Mouse (Mus musculus) intestine, embryonic 15.5 days (tissue): ENCODE measurements around the gene Hcrt. TPM values are rescaled to one million over a fixed set of nuclear protein-coding genes. Genes with fewer than 3 reads are reported as not detected.

Experiments used
- ATAC-seq: fragments of 200-750 bp; cut with Nextera tagmentation; 2 replicates; pipeline ENCODE4 v1.8.0; 2017; ENCODE audit warnings: moderate TSS enrichment, moderate library complexity
- H3K27ac ChIP-seq: fragments of 300-500 bp; sonication (generic); 2 replicates; pipeline ENCODE4 v1.5.1; 2015; ENCODE audit warnings: mild to moderate bottlenecking, inconsistent platforms
- H3K27me3 ChIP-seq: fragments of 300-500 bp; sonication (generic); replicated peaks from 2 replicates; pipeline ENCODE4 v1.6.1; 2015; ENCODE audit warnings: inconsistent platforms
- H3K36me3 ChIP-seq: fragments of 300-500 bp; sonication (generic); 2 replicates; pipeline ENCODE4 v1.6.1; 2015; ENCODE audit warnings: inconsistent platforms
- H3K4me1 ChIP-seq: fragments of 300-500 bp; sonication (generic); replicated peaks from 2 replicates; pipeline ENCODE4 v1.6.1; 2015; ENCODE audit warnings: inconsistent platforms
- H3K4me2 ChIP-seq: fragments of 300-500 bp; sonication (generic); replicated peaks from 2 replicates; pipeline ENCODE4 v1.6.1; 2015; ENCODE audit warnings: mild to moderate bottlenecking, inconsistent platforms
- H3K4me3 ChIP-seq: fragments of 300-500 bp; sonication (generic); replicated peaks from 2 replicates; pipeline ENCODE4 v1.5.1; 2015; ENCODE audit warnings: inconsistent platforms
- H3K9ac ChIP-seq: fragments of 300-500 bp; sonication (generic); 2 replicates; pipeline ENCODE4 v1.6.1; 2015; ENCODE audit warnings: inconsistent platforms
- H3K9me3 ChIP-seq: fragments of 300-500 bp; sonication (generic); 2 replicates; pipeline ENCODE4 v1.6.1; 2016; ENCODE audit warnings: inconsistent platforms
- WGBS: fragments of 180-500 bp; shearing (Covaris S2); methylation state at CpG from one replicate; pipeline ENCODE4 v1.1.7; 2015; 5-methylcytosine and 5-hydroxymethylcytosine counted together
- polyA plus RNA-seq: library from polyadenylated mRNA; unstranded; fragments of >200 nt; fragmentation: Nextera tagmentation; extraction: Ambion mirVana; gene quantifications from 2 replicates; pipeline ENCODE4 v1.2.1, GENCODE M21; 2015

The Hcrt gene
- polyA plus RNA-seq, 1 experiment from 2014 or later: not detected

DNA sequence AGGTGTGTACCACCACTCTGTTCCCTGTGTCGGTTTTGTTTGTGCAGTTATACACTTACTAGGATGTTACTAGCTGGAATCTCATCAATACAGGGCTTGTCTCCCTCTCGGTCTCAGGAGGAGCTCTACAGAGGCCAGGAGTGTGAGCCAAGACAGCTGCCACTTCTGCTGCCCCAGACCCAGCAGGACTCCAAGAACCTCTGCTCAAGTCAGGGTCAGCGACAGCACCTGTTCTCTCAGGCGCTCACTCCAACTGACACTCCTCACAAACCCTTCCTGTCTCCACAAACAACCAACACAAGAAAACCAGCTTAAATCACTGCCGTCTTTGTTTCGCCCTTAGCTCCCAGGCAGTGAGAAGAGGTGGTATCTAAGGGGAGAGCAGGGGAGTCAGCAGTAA lies 34.1 kb downstream of the Hcrt start:
- Histone ChIP-seq H3K4me3 (no peak overlapping the region), H3K36me3 (peaks cover 8% of the 10 kb centered on the region; the same call in 1 of the 2 replicates), H3K27me3 (no peaks in the 10 kb centered on the region), H3K4me2 (no peak overlapping the region), H3K9ac (no peak overlapping the region), H3K9me3 (no peaks in the 10 kb centered on the region), H3K27ac (no peak overlapping the region), H3K4me1 (peaks cover 15% of the 10 kb centered on the region)
- 81% methylated on average over 6 of the region's 6 CpGs for WGBS
- ATAC-seq: no peak

DNA sequence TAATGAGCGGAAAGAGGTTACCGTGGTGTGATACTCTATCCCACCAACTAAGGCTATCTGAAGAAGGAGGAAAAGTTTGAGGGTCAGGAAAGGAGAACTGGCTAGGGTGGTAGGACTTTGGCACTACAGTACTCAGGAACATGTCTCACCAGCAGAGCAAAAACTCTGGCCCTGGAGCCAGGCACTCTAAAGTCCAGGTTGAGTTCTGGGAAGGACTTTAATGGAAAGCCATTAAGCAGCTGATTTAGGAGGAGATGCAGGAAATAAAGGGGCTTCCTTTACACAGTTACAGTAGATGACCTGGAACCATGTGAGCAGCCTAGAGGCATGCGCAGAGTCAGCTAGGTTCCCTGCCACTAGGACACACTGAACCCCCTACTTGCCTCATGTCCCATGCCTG lies 35.5 kb downstream of the Hcrt start:
- WGBS: 92% methylated on average over 3 of the region's 3 CpGs
- Histone ChIP-seq H3K9me3 (no peaks in the 10 kb centered on the region), H3K36me3 (peaks cover 8% of the 10 kb centered on the region; the same call in 1 of the 2 replicates), H3K4me2 (no peak overlapping the region), H3K27ac (no peak overlapping the region), H3K4me3 (no peak overlapping the region), H3K9ac (no peak overlapping the region), H3K4me1 (peaks cover 19% of the 10 kb centered on the region), H3K27me3 (no peaks in the 10 kb centered on the region)
- no peak for ATAC-seq

DNA sequence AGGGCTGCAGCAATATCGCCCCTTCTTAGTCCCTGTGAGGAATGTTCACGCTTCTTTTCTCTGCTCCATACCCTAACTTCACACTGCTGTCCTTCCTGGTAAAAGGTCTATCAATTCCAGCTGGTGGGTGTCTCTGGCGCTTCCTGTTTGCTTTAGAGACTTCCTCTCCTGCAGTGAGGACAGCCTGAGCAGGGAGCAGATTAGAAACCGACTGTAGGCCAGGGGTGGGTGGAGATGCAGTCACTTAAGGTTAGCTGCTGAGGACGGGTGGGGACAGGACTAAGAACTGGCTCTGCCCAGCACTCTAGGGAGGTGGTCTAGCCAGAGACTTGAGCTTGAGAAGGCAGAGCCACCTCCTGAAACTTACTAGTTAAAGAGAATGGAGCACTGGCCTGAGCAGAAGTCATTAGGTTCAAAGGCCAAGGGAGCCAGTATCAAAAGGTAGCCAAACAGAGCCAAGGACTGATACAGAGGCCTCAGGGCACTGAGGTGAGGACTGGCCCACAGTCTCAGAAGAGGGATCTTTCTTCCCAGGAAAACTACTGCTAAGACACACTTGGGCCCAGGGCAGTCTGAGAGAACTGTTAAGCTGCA lies 37.7 kb downstream of the Hcrt start:
- peak overlapping the region; percentile 38 for H3K27ac ChIP-seq
- peaks cover 8% of the 10 kb centered on the region; the same call in 1 of the 2 replicates for H3K36me3 ChIP-seq
- 24% methylated on average over 5 of the region's 5 CpGs for WGBS
- peaks cover 32% of the 10 kb centered on the region for H3K4me1 ChIP-seq
- H3K4me3 ChIP-seq: no peak overlapping the region
- no peak overlapping the region for H3K9ac ChIP-seq
- no peaks in the 10 kb centered on the region for H3K9me3 ChIP-seq
- no peaks in the 10 kb centered on the region for H3K27me3 ChIP-seq
- ATAC-seq: peak; percentile 29
- no peak overlapping the region for H3K4me2 ChIP-seq

DNA sequence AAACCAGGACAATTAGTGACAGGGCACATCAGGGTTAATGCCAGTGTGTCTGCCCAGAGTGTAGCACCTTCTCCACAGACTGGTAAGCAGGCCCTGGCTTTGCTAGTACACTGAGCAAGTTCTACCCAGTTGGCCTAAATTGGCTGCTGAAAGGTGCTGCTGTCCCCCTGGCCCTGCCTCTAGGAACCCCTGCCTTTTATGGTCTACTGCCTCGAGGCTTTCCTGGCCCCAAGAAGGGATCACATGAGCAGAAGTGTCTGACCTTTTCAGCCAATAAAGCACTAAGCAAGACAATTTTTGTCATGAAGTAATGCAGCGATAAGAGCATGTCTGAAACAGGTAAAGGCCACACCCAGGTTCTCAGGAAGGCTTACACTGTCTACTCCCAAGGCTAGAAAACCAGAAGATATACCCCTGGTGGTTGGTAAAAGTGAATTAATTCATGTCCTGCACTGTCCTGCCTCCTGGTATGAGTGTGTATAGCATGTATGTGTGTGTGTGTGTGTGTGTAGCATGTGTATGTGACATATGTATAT lies 40.2 kb downstream of the Hcrt start:
- Histone ChIP-seq H3K36me3 (0 out of 2 replicates have a peak, but pooled peaks cover 8% of the 10 kb centered on the region), H3K9ac (no peak overlapping the region), H3K4me3 (no peak overlapping the region), H3K27me3 (no peaks in the 10 kb centered on the region), H3K9me3 (no peaks in the 10 kb centered on the region), H3K4me2 (no peak overlapping the region), H3K27ac (peak overlapping the region; percentile 23; the same call in 1 of the 2 replicates), H3K4me1 (peaks cover 32% of the 10 kb centered on the region)
- ATAC-seq: peak; percentile 56
- 36% methylated on average over 2 of the region's 2 CpGs for WGBS

DNA sequence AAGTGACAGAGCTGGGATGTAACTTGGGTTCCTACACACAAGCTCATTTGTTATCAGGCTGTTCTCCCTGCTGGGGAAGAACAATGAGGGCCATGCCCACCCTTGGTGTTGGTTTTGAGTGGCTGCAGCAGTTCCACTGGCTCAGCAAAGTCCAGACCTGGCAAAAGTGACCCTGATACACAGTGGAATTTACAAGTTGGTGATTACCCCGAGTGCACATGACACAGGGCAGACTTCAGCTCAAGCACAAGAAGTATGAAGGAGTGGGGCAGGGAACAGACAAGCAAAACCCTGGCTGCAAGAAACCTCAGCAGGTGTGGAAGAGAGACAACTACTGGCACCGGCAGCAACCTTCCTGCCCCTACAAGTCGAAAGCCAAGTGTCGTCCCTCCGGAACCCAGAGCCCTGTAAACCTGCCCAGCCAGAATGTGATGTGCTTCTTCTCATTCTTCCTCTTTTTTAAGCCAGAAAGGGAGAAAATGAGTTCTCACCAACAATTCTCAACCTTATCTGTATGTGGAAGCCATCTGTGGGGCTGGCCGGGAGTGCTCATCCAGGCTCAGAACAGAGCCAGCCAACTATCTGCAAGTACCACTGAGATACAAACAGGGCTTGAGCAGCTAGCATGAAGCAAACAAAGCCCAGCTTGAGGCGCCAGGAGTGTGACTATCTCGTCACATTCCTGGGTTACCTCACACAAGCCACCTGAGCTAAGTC lies 40.8 kb downstream of the Hcrt start:
- WGBS: 56% methylated on average over 8 of the region's 8 CpGs
- Histone ChIP-seq H3K9ac (no peak overlapping the region), H3K9me3 (no peaks in the 10 kb centered on the region), H3K4me1 (peaks cover 32% of the 10 kb centered on the region), H3K27me3 (no peaks in the 10 kb centered on the region), H3K36me3 (0 out of 2 replicates have a peak, but pooled peaks cover 11% of the 10 kb centered on the region), H3K27ac (peak overlapping the region; percentile 23), H3K4me2 (no peak overlapping the region), H3K4me3 (no peak overlapping the region)
- ATAC-seq: 0 out of 2 replicates have a peak, but pooled peaks have one; percentile 15

DNA sequence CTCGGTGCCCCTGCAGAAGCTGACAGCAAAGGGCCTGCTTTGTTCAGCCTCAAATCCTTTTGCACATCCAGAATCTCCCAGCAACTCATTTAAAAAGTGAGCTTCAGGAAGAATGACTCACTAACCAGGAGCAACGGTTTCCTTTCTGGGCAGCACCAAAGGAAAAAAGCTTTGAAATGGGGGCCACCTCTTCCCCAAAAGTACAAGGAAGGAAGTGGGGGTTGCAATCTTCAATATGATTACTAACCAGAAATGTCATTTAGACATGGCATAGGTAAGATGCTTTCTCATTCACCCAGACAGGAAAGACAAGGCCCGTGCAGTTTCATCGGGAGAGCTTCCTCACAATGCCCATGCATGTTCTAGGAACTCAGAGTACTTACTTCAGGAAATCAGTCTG lies 41.5 kb downstream of the Hcrt start:
- Histone ChIP-seq H3K4me1 (peaks cover 32% of the 10 kb centered on the region), H3K4me2 (no peak overlapping the region), H3K9ac (no peak overlapping the region), H3K27ac (peak overlapping the region; percentile 18), H3K27me3 (no peaks in the 10 kb centered on the region), H3K36me3 (0 out of 2 replicates have a peak, but pooled peaks cover 15% of the 10 kb centered on the region), H3K9me3 (no peaks in the 10 kb centered on the region), H3K4me3 (no peak overlapping the region)
- 63% methylated on average over 4 of the region's 4 CpGs for WGBS
- no peak for ATAC-seq

DNA sequence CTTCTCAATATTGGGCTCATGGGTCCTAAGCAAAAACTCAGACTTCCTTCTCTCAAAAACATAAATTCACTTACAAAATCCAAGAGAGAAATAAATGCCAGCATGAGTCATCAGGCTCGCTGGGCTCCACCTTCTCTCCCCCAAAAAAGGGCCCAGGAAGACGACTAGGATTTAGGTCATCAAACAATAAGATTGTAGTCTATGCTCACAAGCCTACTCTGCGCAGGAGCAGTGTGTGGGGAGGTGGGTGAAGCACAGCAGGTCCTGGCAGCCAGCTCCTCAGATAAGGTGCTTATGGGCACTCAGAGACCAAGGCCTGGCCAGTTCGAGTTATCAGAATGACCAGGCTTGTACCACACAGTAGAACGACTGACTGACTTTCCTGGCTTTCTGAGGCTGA lies 42.4 kb downstream of the Hcrt start:
- Histone ChIP-seq H3K27me3 (no peaks in the 10 kb centered on the region), H3K9ac (no peak overlapping the region), H3K27ac (no peak overlapping the region), H3K4me2 (no peak overlapping the region), H3K4me3 (no peak overlapping the region), H3K4me1 (peaks cover 31% of the 10 kb centered on the region), H3K36me3 (peaks cover 22% of the 10 kb centered on the region), H3K9me3 (no peaks in the 10 kb centered on the region)
- 74% methylated on average over 5 of the region's 5 CpGs for WGBS
- no peak for ATAC-seq

DNA sequence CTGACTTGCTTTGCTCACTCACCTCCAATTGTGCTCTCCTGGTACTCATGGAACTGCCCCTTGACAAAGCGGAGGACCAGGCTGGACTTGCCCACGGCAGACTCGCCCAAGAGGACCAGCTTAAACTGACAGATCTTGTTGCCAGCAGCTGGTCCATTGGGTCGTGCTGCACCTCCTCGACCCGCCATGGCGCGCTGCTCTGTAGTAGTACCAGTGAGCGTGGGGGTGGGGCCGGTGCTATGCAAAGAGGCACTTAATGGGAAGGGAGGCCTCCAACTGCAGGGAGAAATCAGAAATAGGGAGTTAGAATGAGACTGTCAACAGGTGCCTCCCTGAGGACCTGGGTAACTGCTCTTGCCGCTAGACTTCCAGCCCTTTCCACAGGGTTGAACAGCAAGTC lies 42.8 kb downstream of the Hcrt start:
- Histone ChIP-seq H3K4me3 (no peak overlapping the region), H3K27me3 (no peaks in the 10 kb centered on the region), H3K27ac (no peak overlapping the region), H3K4me2 (no peak overlapping the region), H3K36me3 (peaks cover 23% of the 10 kb centered on the region), H3K9ac (no peak overlapping the region), H3K4me1 (peaks cover 26% of the 10 kb centered on the region), H3K9me3 (no peaks in the 10 kb centered on the region)
- WGBS: 88% methylated on average over 11 of the region's 11 CpGs
- no peak for ATAC-seq

DNA sequence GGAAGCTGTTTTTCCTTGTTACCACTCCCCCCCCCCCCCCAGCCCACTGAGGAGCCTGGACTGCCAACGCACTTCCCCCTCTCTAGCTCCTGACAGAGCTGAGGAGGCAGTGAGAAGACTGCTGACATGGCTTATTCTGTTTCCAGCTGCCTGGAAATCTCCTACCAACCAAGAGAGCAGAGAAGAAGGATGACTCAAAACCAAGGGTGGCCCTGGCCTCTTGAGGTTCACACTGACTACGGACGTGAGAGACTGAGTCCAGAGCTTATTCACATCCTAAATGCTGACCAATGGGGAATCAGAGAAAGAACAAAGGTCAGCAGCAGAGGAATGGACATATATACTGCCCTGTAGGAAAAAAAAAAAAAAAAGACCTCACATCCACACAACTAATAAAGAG lies 43.4 kb downstream of the Hcrt start:
- H3K4me1 ChIP-seq: peaks cover 20% of the 10 kb centered on the region
- H3K4me3 ChIP-seq: no peak overlapping the region
- peaks cover 23% of the 10 kb centered on the region for H3K36me3 ChIP-seq
- no peaks in the 10 kb centered on the region for H3K9me3 ChIP-seq
- WGBS: 73% methylated on average over 3 of the region's 3 CpGs
- H3K4me2 ChIP-seq: no peak overlapping the region
- ATAC-seq: no peak
- H3K9ac ChIP-seq: no peak overlapping the region
- H3K27ac ChIP-seq: no peak overlapping the region
- H3K27me3 ChIP-seq: no peaks in the 10 kb centered on the region

DNA sequence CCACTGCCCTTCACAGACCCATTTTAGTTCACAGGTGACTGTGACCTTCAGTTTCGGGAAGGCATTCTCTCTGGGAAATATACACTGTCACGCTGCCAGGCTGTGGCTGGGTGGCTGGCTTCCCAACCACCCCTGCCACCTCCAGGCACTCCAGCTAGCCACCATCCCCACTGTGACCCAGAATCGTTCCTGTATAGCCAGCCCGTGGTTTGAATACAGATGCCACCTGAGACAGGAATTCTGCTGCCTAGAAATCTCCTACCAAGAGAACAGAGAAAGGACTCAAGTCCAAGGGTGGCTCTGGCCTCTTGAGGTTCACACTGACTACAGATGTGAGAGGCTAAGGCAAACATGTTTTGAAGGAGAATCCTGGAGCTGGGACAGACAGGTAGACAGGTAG lies 43.9 kb downstream of the Hcrt start:
- 88% methylated on average over 4 of the region's 4 CpGs for WGBS

DNA sequence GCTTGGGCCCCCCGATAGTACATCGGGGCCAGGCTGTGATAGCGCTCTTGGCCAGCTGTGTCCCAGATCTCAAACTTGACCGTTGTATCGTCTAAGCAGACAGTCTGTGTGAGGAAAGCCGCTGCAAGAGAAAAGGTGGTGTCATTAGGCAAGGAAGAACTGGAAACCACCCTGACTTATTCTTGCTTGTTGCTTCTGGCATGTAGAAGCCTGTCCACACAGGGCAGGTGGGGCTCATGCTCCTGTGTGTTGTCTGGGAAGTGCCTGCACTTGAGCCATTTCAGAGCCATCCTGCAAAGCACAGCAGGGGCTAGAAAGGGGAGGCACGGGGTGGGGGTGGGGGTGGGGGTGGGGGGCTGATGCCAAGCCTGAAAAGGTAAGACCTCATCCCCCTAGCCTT lies 44.3 kb downstream of the Hcrt start:
- Histone ChIP-seq H3K9ac (no peak overlapping the region), H3K27me3 (no peaks in the 10 kb centered on the region), H3K4me1 (peaks cover 24% of the 10 kb centered on the region), H3K4me2 (no peak overlapping the region), H3K27ac (no peak overlapping the region), H3K36me3 (peaks cover 23% of the 10 kb centered on the region), H3K9me3 (no peaks in the 10 kb centered on the region), H3K4me3 (no peak overlapping the region)
- ATAC-seq: no peak
- 97% methylated on average over 6 of the region's 7 CpGs for WGBS

More for the DNA sequence above, 43.9 kb downstream of the Hcrt start:
- Histone ChIP-seq H3K4me1 (peaks cover 20% of the 10 kb centered on the region), H3K27me3 (no peaks in the 10 kb centered on the region), H3K9ac (no peak overlapping the region), H3K9me3 (no peaks in the 10 kb centered on the region), H3K4me2 (no peak overlapping the region), H3K4me3 (no peak overlapping the region), H3K36me3 (peaks cover 23% of the 10 kb centered on the region), H3K27ac (no peak overlapping the region)
- ATAC-seq: no peak

DNA sequence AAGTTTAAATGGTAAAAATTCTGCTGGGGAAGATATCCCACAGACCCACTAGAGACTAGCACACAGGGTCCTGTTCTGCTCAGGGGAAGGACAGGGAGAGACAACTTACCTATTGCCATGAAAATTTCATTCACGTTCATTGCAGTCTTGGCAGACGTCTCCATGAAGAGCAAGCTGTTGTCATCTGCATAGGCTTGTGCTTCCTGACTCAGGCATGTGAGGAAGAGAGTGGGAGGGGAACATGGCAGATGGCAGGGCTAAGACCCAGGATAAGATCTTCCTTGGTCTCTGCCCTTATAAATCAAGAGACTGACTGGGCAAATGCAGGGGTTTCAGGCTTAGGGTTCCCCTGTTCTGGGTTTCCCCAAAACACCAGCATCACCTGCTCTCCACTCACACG lies 46.1 kb downstream of the Hcrt start:
- Histone ChIP-seq H3K27me3 (no peaks in the 10 kb centered on the region), H3K4me1 (peaks cover 22% of the 10 kb centered on the region), H3K36me3 (peaks cover 23% of the 10 kb centered on the region), H3K27ac (no peak overlapping the region), H3K4me3 (no peak overlapping the region), H3K9me3 (no peaks in the 10 kb centered on the region), H3K4me2 (no peak overlapping the region), H3K9ac (no peak overlapping the region)
- no peak for ATAC-seq
- WGBS: 81% methylated on average over 3 of the region's 3 CpGs
